In genomic region chr1:179436596-179436995, GRCm38 (mm10) we compare ENCODE assay signal across 19 mouse cellular contexts.
DNase-seq lines count a peak whose midpoint lies in the region; ATAC-seq and TF ChIP-seq lines count a peak whose summit lies in the region.
"Had no signal": no experiment of that assay in that cellular context is flagged by ENCODE, and none has a peak within 500 bp of the region (broad histone marks: within the 10 kb centered on the region; RNA-seq: fewer than 3 reads in every experiment).

No protein-coding gene starts in this region.

- H3K4me2 ChIP-seq in midbrain, postnatal 0 days (ENCODE audit: low read depth, low read length, poor library complexity, severe bottlenecking): no peak overlapping the region
- no peak overlapping the region for H3K4me2 ChIP-seq in heart, embryonic 12.5 days
- H3K4me2 ChIP-seq: heart, embryonic 15.5 days; midbrain, embryonic 12.5 days had no signal

- no peaks in the 10 kb centered on the region for H3K4me1 ChIP-seq in midbrain, postnatal 0 days (ENCODE audit: insufficient read depth, low read length)
- peaks cover 15% of the 10 kb centered on the region for H3K4me1 ChIP-seq in heart, embryonic 12.5 days (replicated peaks)
- H3K4me1 ChIP-seq: midbrain, embryonic 12.5 days had no signal

- H3K27me3 ChIP-seq in midbrain, postnatal 0 days (ENCODE audit: insufficient read depth, low read length): no peaks in the 10 kb centered on the region
- peaks cover 17% of the 10 kb centered on the region; the same call in 1 of the 2 replicates for H3K27me3 ChIP-seq in heart, embryonic 12.5 days (replicated peaks)
- H3K27me3 ChIP-seq: midbrain, embryonic 12.5 days had no signal

- DNase-seq in frontal cortex, adult 2 months (ENCODE audit: extremely low spot score in 1 of 2, low spot score in 1 of 2): peak; percentile 29 to 45
- no peak for DNase-seq in frontal cortex, postnatal 10 days (ENCODE audit: low spot score in 2 of 2)
- peak; percentile 16 to 22 for DNase-seq in right cerebral cortex, adult 2 months (ENCODE audit: low spot score in 2 of 2)
- DNase-seq in right cerebral cortex, postnatal 4 days: no peak
- DNase-seq in cerebellum, adult 9-11 months: peak; percentile 49
- DNase-seq in midbrain, postnatal 0 days (ENCODE audit: low spot score): no peak
- DNase-seq: adrenal gland, adult 2 months; embryo, embryonic 11 days; heart, adult 11 months; liver; lung, adult 18-20 months; lung, postnatal 4 days; retina, postnatal 1 day had no signal

- TF ChIP-seq CTCF in midbrain, postnatal 0 days (IDR thresholded peaks at IDR 0.05): no peak

- 76% methylated on average over 11 of the region's 11 CpGs for WGBS in midbrain, postnatal 0 days
- WGBS in heart, embryonic 12.5 days: 87% methylated on average over 11 of the region's 11 CpGs

- H3K36me3 ChIP-seq in midbrain, postnatal 0 days (ENCODE audit: insufficient read depth, low read length): no peaks in the 10 kb centered on the region
- no peaks in the 10 kb centered on the region for H3K36me3 ChIP-seq in heart, embryonic 12.5 days
- H3K36me3 ChIP-seq: heart, embryonic 15.5 days; midbrain, embryonic 12.5 days had no signal

- H3K9ac ChIP-seq in midbrain, postnatal 0 days (replicated peaks; ENCODE audit: low read length, poor library complexity, severe bottlenecking): no peak overlapping the region
- no peak overlapping the region for H3K9ac ChIP-seq in heart, embryonic 12.5 days
- H3K9ac ChIP-seq: heart, embryonic 15.5 days; midbrain, embryonic 12.5 days had no signal

- no peaks in the 10 kb centered on the region for H3K9me3 ChIP-seq in midbrain, postnatal 0 days (ENCODE audit: low read length)
- 0 out of 2 replicates have a peak, but pooled peaks cover 3% of the 10 kb centered on the region for H3K9me3 ChIP-seq in heart, embryonic 12.5 days (replicated peaks)
- H3K9me3 ChIP-seq: G1E; heart, embryonic 15.5 days; midbrain, embryonic 12.5 days had no signal

- H3K4me3 ChIP-seq in midbrain, postnatal 0 days (ENCODE audit: low read depth, low read length): no peak overlapping the region
- no peak overlapping the region for H3K4me3 ChIP-seq in heart, embryonic 12.5 days
- H3K4me3 ChIP-seq: heart, embryonic 15.5 days; midbrain, embryonic 12.5 days; myocyte had no signal

- no peak for ATAC-seq in midbrain, postnatal 0 days (ENCODE audit: low FRiP score)
- no peak for ATAC-seq in heart, embryonic 12.5 days (ENCODE audit: insufficient number of reproducible peaks, low FRiP score)
- ATAC-seq: inflammation-experienced regulatory T-cells, adult 6 months had no signal

- no peak overlapping the region for H3K27ac ChIP-seq in midbrain, postnatal 0 days (ENCODE audit: low read depth, low read length)
- no peak overlapping the region for H3K27ac ChIP-seq in heart, embryonic 12.5 days (ENCODE audit: poor library complexity, severe bottlenecking)
- H3K27ac ChIP-seq: heart, embryonic 15.5 days; midbrain, embryonic 12.5 days had no signal

Comparison
In these comparisons a context has a peak if more than half of its experiments do, and no peak if none do; other contexts are left out.
1. DNase-seq: peak in frontal cortex, adult 2 months (2 of 2), right cerebral cortex, adult 2 months (2 of 2) and cerebellum, adult 9-11 months (single experiment); none in frontal cortex, postnatal 10 days (0 of 2), right cerebral cortex, postnatal 4 days (single experiment) and midbrain, postnatal 0 days (single experiment).